Mouse (Mus musculus) C2C12 (cell line): ENCODE measurements around the gene Dph2. TPM values are rescaled to one million over a fixed set of nuclear protein-coding genes. Genes with fewer than 3 reads are reported as not detected.

Source experiments
- H3K27me3 ChIP-seq: one replicate; pipeline ENCODE4 v1.6.1; 2011; ENCODE audit not compliant: control insufficient read depth, insufficient read depth, insufficient read length
- H3K36me3 ChIP-seq: one replicate; pipeline ENCODE4 v1.6.1; 2011; ENCODE audit not compliant: control insufficient read depth, insufficient read depth
- H3K4me3 ChIP-seq: one replicate; pipeline ENCODE4 v1.5.1; 2011; ENCODE audit warnings: mild to moderate bottlenecking, control low read depth; ENCODE audit not compliant: poor library complexity, insufficient read depth, severe bottlenecking
- H3K79me2 ChIP-seq: one replicate; pipeline ENCODE4 v1.6.1; 2011; ENCODE audit not compliant: control insufficient read depth, insufficient read depth
- H3K79me3 ChIP-seq: one replicate; pipeline ENCODE4 v1.6.1; 2011; ENCODE audit warnings: low read depth, control low read depth
- H3ac ChIP-seq: one replicate; pipeline ENCODE3; 2011; ENCODE audit warnings: low read depth; ENCODE audit not compliant: control insufficient read depth, insufficient read length
- CEBPB ChIP-seq: IDR thresholded peaks from one replicate; pipeline ENCODE4 v1.6.1; 2011; ENCODE audit warnings: low read depth, mild to moderate bottlenecking, control low read depth, moderate library complexity
- CTCF ChIP-seq: IDR thresholded peaks from one replicate; pipeline ENCODE4 v1.5.1; 2011; ENCODE audit not compliant: control insufficient read depth, insufficient read depth, insufficient read length
- FOSL1 ChIP-seq: IDR thresholded peaks from one replicate; pipeline ENCODE4 v1.8.0; 2011; ENCODE audit warnings: mild to moderate bottlenecking, low read length; ENCODE audit not compliant: poor library complexity, insufficient read depth, severe bottlenecking
- MAX ChIP-seq: IDR thresholded peaks from one replicate; pipeline ENCODE4 v1.6.1; 2011; ENCODE audit warnings: mild to moderate bottlenecking, control low read depth
- MYOD1 ChIP-seq: IDR thresholded peaks from one replicate; pipeline ENCODE4 v1.6.1; 2011; ENCODE audit warnings: low read depth; ENCODE audit not compliant: control insufficient read depth, insufficient read length
- MYOG ChIP-seq: IDR thresholded peaks from one replicate; pipeline ENCODE4 v1.6.1; 2011; ENCODE audit not compliant: control insufficient read depth, insufficient read length; ENCODE audit errors: extremely low read depth
- USF1 ChIP-seq: IDR thresholded peaks from one replicate; pipeline ENCODE4 v1.6.1; 2011; ENCODE audit warnings: low read depth, mild to moderate bottlenecking, control low read depth, moderate library complexity
- polyA plus RNA-seq: library from polyadenylated mRNA; unstranded; fragments of >200 nt; fragmentation: generic; extraction: Trizol; gene quantifications from one replicate; pipeline ENCODE4 v1.2.1, GENCODE M21; 2012; ENCODE audit warnings: missing spikeins

Dph2 gene
- polyA plus RNA-seq, 1 experiment: 16.4 TPM

DNA sequence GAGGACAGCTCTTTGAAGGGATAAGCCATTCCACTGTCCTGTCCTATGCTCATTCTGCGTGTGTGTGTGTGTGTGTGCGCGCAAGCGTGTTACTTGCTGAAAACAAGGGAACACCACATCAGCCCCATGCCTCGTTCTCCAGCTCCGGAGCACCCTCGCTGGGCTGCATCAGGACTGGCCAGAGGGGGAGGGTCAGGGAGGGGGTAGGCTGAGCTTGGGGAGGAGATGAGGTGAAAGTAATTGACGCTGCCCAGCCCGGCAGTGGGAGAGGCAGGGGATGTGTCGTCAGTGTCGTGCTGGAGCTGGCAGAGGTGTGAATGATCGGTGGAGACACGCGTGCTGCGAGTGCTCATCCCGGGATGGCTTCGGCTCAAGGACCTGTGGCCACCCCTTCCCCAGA, 42.8 kb downstream of the Dph2 start:
- TF ChIP-seq CEBPB: no peak
- no peak for TF ChIP-seq MYOD1
- no peak for TF ChIP-seq USF1
- no peak for TF ChIP-seq MAX
- no peak for TF ChIP-seq MYOG
- no peak for TF ChIP-seq CTCF
- no peak for TF ChIP-seq FOSL1
- no peak overlapping the region for H3K4me3 ChIP-seq
- no peak overlapping the region for H3ac ChIP-seq
- H3K27me3 ChIP-seq: no peaks in the 10 kb centered on the region
- H3K36me3 ChIP-seq: no peaks in the 10 kb centered on the region
- no peaks in the 10 kb centered on the region for H3K79me2 ChIP-seq
- no peaks in the 10 kb centered on the region for H3K79me3 ChIP-seq

DNA sequence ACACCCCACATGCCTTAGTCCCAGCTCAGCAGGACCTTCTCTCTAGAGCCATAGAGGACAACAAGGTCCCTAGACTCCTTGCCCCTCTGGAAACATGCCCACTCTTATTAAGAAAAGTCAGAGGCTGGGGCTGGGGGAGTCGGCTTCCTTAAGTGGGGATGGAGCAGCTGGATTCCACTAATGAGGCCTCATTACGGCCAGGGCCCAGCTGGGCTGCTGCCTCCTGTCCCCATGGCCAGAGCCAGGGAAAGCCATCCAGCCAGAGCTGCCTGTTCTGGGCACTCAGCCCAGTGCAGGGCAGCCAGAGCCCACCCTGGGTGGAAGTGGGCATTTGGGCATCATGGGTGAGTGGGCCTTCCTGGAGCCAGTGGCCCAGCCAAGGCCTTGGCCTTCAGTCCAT, 44.8 kb downstream of the Dph2 start:
- no peaks in the 10 kb centered on the region for H3K36me3 ChIP-seq
- H3K27me3 ChIP-seq: no peaks in the 10 kb centered on the region
- H3K79me2 ChIP-seq: no peaks in the 10 kb centered on the region
- H3ac ChIP-seq: no peak overlapping the region
- H3K79me3 ChIP-seq: no peaks in the 10 kb centered on the region
- no peak overlapping the region for H3K4me3 ChIP-seq
- TF ChIP-seq CEBPB (no peak), MYOG (no peak), MYOD1 (no peak), FOSL1 (no peak), USF1 (no peak), CTCF (no peak), MAX (no peak)

DNA sequence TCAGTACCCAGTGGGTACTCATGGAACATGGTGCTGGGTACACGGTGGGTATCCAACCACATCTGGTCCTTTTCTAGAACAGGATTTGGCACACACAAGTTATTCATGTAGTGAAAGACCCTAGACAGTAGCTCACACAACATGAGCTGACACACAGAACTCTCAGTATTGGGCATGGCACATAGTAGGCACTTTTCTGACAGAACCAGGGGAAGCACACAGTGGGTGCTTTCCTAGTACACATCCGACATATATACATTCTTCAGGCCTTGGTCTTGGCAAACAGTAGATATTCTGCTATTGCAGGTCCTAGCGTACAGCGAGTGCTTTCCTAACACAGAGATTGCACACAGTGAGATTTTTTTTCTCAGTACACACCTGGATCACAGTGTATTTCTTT, 45.6 kb downstream of the Dph2 start:
- Histone ChIP-seq H3K79me3 (no peaks in the 10 kb centered on the region), H3K27me3 (no peaks in the 10 kb centered on the region), H3K36me3 (no peaks in the 10 kb centered on the region), H3K4me3 (no peak overlapping the region), H3K79me2 (no peaks in the 10 kb centered on the region), H3ac (no peak overlapping the region)
- TF ChIP-seq MYOG: no peak
- TF ChIP-seq USF1: no peak
- no peak for TF ChIP-seq MYOD1
- no peak for TF ChIP-seq CEBPB
- no peak for TF ChIP-seq CTCF
- no peak for TF ChIP-seq FOSL1
- no peak for TF ChIP-seq MAX

DNA sequence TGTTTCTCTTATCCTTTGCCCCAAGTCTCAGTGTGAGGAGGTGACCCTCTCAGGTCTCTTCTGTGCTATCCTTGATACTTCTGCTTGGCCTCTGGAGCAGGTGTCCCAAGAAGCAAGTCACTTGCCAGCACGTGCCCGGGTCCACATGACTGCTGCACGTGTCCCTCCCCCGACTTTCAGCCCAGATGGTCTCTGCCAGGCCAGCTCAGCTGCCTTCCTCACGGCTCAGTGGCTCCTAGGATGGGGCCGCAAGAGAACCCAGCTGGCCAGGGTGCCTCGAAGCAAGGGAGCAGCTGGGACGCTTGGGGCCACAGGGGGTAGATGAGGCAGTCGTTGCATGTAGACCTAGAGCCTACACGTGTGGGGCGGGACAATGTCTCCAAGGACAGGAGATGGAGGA, 46.5 kb downstream of the Dph2 start:
- Histone ChIP-seq H3K4me3 (no peak overlapping the region), H3K36me3 (no peaks in the 10 kb centered on the region), H3K27me3 (no peaks in the 10 kb centered on the region), H3ac (no peak overlapping the region), H3K79me2 (no peaks in the 10 kb centered on the region), H3K79me3 (no peaks in the 10 kb centered on the region)
- TF ChIP-seq MAX (no peak), MYOD1 (no peak), FOSL1 (no peak), CTCF (no peak), CEBPB (no peak), MYOG (no peak), USF1 (no peak)

DNA sequence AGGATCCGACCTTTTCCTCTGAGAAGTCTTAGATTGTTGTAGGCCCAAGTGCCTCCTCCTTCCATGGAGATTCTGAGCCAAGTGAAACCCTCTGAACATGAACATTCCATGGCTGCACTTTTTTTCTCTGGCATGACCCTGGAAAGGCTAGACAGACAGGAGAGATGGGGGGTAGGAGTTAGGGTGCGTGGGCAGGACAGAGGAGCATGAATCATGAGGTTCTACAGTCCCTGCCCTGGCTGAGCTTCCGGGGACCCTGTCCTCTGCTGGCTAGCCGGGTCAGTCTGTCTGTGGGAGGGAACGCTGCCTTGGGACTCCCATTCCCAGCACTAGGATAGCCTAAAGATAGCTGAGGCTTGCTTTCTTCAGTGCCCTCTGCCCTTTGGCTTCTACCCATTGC, 47.4 kb downstream of the Dph2 start:
- Histone ChIP-seq H3K79me2 (no peaks in the 10 kb centered on the region), H3K4me3 (no peak overlapping the region), H3K36me3 (no peaks in the 10 kb centered on the region), H3K79me3 (no peaks in the 10 kb centered on the region), H3K27me3 (no peaks in the 10 kb centered on the region), H3ac (no peak overlapping the region)
- TF ChIP-seq MYOD1 (no peak), USF1 (no peak), CTCF (no peak), FOSL1 (no peak), CEBPB (no peak), MAX (no peak), MYOG (no peak)

DNA sequence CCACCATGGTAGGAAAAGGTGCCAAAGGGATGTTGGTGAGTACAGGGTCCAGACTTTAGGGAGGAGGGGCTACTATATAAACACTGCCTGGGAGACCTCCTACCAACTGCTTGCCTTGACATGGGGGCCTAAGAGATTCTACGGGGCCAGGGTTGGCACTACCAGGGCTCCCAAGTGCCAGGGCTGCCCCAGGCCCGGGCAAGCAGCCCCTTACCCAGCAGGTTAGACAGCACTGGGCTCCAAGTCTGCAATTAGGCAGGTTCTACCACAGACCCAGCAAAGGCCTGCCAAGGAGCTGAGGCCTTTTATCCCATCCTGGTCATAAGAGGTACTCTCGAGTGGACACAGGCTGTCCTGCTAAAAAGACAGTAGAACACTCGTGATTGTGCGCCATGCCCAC, 48.7 kb downstream of the Dph2 start:
- no peak overlapping the region for H3K4me3 ChIP-seq
- no peak overlapping the region for H3ac ChIP-seq
- no peaks in the 10 kb centered on the region for H3K36me3 ChIP-seq
- H3K79me3 ChIP-seq: no peaks in the 10 kb centered on the region
- H3K27me3 ChIP-seq: no peaks in the 10 kb centered on the region
- H3K79me2 ChIP-seq: no peaks in the 10 kb centered on the region
- no peak for TF ChIP-seq MYOD1
- TF ChIP-seq FOSL1: no peak
- TF ChIP-seq MAX: no peak
- TF ChIP-seq USF1: no peak
- TF ChIP-seq CTCF: no peak
- no peak for TF ChIP-seq CEBPB
- TF ChIP-seq MYOG: no peak
